Mouse (Mus musculus) heart, postnatal 25 days (tissue): ENCODE results near the gene Grid1. TPM values are rescaled to one million over a fixed set of nuclear protein-coding genes. Genes with fewer than 3 reads are reported as not detected.

Experiments
- DNase-seq: peaks from one replicate; pipeline ENCODE4 v3.0.0; 2022; ENCODE audit warnings: low spot score
- intact Hi-C: fragments of 180-260 bp; cut with DNase I; formaldehyde crosslinking; loops from one replicate; pipeline ENCODE4 v1.15.1; 2025
- total RNA-seq, 2 experiments: library from RNA; stranded (reverse); gene quantifications; 2 replicates each; pipeline ENCODE4 v1.2.3; 2021

The Grid1 gene
- total RNA-seq, 2 experiments from 2014 or later: not detected

DNA sequence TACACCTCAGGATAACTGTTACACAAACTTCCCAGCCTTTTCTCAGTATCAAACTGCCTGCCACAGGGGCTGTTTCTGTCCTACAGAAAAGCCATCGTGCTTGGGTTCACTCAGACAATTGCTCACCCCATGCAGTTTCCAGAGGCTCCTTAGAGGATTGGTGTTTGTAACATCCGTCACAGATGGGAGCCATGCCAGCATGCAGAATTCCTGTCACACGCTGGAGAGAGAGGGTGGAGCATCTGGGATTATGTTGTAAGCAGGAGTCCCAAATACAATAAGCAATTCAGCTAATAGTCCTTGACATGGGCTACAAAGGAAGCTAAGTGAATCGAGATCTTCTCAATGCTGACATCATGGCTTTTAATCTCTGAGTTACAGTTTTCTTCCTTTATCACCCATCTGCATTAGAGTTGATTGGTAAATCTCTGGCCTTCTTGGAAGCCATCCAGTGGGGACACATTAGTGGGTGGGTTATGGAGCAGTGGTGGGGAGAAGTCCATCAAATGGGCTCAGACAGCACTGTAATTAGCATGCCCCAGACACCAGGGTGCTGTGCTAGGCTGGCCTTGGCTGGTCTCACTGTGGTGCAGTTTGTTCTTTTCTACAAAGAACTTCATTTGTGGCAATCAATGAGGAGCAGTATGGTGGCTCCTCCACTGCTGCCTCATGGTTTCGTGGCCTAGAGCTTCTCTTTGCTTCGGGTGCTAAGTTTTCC, 149.4 kb downstream of the Grid1 start:
- no peak for DNase-seq
- intact Hi-C loops: no loop called here

DNA sequence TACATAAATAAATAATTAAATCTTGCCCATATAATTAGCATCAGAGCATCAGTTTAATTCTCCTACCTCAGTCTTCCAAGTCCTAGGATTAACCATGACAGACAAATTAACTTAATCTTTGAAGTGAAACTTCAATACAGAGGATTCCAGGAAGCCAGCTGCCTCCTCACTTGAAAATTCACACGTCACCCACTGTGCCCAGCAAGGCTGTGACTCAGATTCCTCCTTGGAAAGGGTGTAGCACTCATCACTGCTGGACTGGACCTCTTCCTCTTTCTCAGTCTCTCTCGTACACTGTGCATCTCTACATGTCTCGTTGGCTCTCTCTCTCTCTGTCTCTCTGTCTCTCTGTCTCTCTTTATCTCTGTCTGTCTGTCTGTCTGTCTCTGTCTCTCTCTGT, 153.0 kb downstream of the Grid1 start:
- DNase-seq: no peak
- intact Hi-C loops: no loop called here

DNA sequence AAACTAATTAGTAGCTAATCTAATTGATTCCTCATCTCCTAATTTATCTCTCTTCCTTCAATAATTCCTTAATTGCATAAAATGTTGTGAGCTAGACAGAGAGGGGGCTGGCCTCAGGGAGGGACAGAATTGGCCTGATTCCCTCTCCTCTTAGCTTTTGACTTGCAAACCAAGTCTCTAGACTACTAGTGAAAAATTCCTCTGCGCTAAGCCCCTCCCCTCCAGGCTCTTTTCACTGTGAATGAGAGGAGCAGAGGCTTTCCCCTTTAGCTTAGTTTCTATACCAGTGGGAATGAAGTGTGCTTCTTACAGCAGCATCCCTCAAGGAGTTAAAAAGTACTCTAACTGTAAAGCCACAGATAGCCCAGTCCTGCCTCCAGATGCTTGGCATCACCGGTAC, 160.8 kb downstream of the Grid1 start:
- intact Hi-C loops: no loop called here
- DNase-seq: no peak

- intact Hi-C loops: no loop called here
- no peak for DNase-seq
Observed at GRCm38 (mm10) chr14:34989131-34989530, 169.2 kb downstream of the Grid1 start.

DNA sequence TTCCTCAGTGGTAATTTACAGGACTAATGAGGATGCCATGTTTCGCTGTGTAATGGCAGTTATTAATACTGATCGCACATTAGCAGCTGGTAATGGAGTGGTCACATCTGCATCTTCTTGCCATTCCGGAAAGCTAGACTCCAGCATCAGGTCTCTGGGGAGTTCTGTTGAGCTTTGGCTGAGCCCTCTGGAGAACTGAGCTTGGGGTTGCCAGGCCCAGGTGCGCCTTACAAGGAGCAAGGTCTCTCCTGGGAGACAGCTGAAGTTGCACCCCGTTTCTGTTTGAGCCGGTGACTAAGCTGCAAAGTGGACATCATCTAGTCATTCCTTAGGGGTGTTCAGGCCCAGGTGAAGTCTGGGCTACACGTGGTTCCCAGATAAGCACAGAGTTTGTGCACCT, 186.8 kb downstream of the Grid1 start:
- no peak for DNase-seq
- intact Hi-C loops: no loop called here

DNA sequence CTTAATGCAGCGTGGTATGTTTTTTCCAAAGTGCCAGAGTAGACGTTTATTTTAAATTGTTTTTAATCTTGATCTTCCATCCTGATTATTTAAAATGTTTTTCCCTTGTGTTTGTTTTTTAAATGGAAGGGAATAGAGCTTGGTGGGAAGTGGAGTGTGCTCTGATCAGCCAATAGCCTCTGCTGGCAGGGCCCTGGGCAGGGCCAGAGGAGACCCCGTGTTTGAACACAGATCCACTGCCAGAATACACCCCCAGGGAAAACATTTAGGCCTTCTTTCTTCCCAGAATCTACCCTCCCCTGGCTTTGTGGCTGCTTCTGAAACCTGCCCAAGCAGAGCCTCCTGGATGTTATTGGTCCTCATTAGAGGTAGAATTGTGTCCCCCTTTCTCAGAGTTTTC, 188.8 kb downstream of the Grid1 start:
- no peak for DNase-seq
- intact Hi-C loops: no loop called here

GRCm38 (mm10) chr14:35009074-35009473, 189.2 kb downstream of the Grid1 start:
- DNase-seq: no peak
- intact Hi-C loops: no loop called here

DNA sequence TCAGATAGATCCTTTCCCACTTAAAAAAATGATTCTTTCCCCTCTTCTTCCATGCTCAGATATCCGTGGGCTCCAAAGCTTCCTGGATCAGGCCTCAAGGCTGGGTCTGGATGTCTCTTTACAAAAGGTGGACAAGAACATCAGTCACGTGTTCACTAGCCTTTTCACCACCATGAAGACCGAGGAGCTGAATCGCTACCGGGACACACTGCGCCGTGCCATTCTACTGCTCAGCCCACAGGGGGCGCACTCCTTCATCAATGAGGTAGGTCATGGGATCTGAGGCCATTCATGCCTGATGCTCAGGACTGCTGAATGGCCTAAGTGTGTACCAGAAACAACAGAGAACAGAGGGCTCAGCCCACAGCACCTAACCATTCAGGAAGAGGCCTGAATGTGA, 206.8 kb downstream of the Grid1 start:
- DNase-seq: no peak
- intact Hi-C loops: no loop called here

DNA sequence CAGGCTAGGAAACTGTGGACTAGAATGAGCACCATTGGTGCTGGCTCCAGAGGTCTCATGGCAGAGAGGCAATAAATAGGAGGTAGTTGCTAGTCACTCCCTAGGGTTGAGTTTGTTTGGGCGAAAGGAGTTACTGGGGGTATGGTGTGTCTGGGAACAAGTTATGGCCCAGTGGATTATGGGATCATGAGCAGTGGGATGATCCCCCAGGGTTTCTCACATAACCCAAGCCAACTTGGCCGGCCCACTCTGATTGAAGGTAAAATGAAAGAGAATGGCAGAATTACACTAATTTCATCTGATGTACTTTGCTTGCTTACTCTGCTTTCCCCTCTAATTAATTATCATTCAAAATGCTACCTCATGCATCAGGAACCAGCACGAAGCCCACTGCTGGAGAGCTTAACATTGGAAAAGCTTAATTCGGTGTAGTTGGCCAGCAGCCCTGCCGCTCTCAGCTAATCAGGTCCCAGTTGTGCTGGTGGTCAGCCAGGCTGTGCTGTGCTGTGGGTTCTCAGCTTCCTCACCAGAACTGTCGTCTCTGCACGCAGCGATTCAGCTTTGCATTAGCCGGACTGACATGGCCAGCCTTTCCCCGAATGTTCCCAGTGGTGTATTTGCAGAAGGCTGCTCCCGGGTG, 207.7 kb downstream of the Grid1 start:
- intact Hi-C loops: no loop called here
- no peak for DNase-seq

GRCm38 (mm10) chr14:35029626-35030025, 209.7 kb downstream of the Grid1 start:
- DNase-seq: no peak
- intact Hi-C loops: no loop called here

DNA sequence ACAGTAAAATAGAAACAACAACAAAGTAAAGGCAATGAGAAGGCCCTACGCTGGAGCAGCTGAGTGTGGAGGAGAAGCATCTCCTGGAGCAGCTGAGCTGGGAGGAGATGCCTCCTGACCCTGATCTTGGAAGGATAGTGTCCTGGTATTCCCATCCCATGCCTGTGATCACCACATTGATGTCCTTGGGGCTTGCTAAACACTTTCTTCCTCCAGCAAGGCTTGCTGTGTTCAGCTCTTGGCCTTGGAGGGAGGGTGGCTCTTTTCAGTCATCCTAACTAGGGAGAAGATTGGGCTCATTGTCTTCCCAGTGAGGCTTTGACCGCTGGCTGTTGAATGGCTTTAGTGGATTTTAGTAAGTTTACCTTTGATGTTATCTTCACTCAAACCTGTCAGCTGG, 210.4 kb downstream of the Grid1 start:
- intact Hi-C loops: no loop called here
- no peak for DNase-seq

- no peak for DNase-seq
- intact Hi-C loops: no loop called here
Observed at GRCm38 (mm10) chr14:35032283-35032682, 212.4 kb downstream of the Grid1 start.

GRCm38 (mm10) chr14:35044268-35044667, 224.4 kb downstream of the Grid1 start:
- intact Hi-C loops: no loop called here
- no peak for DNase-seq

- intact Hi-C loops: no loop called here
- DNase-seq: no peak
Observed at GRCm38 (mm10) chr14:35044918-35045698, 225.2 kb downstream of the Grid1 start.

DNA sequence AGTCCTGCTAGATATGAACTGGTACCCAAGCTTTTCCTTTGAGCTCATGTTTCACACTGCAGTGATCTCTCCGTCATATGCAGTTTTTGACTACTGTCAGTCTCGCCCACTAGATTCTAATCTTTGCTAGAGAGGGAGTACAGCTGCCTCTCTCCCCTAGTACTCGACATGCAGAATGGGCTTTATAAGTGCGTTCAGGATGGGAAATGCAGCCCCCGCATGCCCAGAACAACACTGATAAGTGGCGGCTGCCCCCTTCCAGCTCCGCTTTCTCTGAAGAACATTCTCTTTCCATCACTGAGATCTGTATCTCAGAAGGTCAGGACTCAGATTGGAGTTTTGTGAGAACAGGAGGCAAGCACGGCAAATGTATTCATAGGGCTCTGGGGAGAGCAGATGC, 229.3 kb downstream of the Grid1 start:
- no peak for DNase-seq
- intact Hi-C loops: no loop called here

- intact Hi-C loops: no loop called here
- no peak for DNase-seq
Observed at GRCm38 (mm10) chr14:35054139-35054538, 234.2 kb downstream of the Grid1 start.

DNA sequence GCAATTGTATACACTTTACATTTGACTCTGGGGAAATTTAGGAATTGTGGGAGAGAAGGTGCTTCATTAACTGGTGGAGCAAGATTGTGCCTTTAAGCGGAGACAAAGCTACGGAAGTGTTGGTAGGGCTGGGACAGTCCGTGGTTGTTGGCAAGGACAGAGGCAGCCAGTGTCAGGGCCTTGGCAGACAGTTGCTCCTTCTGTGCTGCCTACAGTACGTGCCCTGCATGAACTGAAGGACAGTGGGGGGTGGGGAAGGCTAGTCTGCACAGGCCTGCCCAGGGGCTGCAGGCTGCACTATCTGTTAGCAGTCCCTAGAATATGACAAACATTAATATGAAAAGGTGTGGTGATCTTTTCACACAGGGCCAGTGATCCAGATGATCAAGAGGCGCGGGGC, 254.7 kb downstream of the Grid1 start:
- DNase-seq: no peak
- intact Hi-C loops: no loop called here

DNA sequence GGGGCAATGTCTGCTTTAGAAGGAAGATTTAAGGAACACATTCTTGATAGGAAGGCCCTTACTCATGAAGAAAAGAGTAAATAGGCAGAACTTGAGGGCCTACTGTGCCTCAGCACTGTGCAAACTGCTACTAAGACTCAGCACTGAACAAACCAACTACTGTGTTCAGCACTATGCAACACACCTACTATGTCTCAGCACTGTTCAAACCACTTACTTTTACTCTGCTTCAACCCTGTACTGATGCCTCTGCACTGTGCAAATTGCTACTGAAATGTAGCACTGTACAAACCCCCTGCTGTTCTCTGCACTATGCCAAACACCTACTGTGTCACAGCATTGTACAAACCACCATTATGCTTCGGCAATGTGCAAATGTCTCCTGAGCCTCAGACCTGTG, 260.0 kb downstream of the Grid1 start:
- DNase-seq: no peak
- intact Hi-C loops: no loop called here

DNA sequence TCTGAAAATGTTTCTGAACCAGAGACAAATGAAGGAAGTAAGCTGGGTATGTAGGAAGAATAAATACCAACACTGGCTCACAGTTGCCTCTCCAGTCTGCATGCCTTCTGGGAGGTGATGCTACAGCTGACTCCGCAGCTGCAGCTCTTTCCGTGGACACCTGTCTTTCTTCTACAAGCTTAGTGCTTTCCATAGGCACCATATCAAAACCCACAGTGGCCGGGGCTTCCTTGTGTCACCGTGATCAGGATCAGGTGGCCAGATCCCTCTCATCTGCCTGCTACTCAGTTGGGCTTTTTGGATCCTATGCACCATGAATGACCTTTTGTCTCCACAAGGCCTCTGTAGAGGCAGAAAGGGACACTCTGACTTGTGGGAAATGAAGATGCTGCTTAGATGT, 272.7 kb downstream of the Grid1 start:
- intact Hi-C loops: no loop called here
- DNase-seq: no peak

- no peak for DNase-seq
- intact Hi-C loops: no loop called here
Observed at GRCm38 (mm10) chr14:35093561-35094186, 273.8 kb downstream of the Grid1 start.
